Mouse (Mus musculus) testis, adult 2 months (tissue): Measurements from ENCODE around the gene Chil1. TPM values are rescaled to one million over a fixed set of nuclear protein-coding genes. Genes with fewer than 3 reads are reported as not detected.

Experiments
- H3K27ac ChIP-seq: fragments of 200-500 bp; 2 replicates; pipeline ENCODE4 v1.5.1; 2012; ENCODE audit warnings: low read depth, low read length; ENCODE audit not compliant: control insufficient read depth, insufficient read depth
- H3K27me3 ChIP-seq: fragments of 200-500 bp; 2 replicates; pipeline ENCODE4 v1.6.1; 2012; ENCODE audit warnings: mild to moderate bottlenecking, low read length, moderate library complexity; ENCODE audit not compliant: control insufficient read depth, insufficient read depth
- H3K36me3 ChIP-seq: fragments of 200-500 bp; 2 replicates; pipeline ENCODE4 v1.6.1; 2012; ENCODE audit warnings: mild to moderate bottlenecking, low read length; ENCODE audit not compliant: control insufficient read depth, insufficient read depth
- H3K4me1 ChIP-seq: fragments of 200-500 bp; 2 replicates; pipeline ENCODE4 v1.6.1; 2012; ENCODE audit warnings: low read length; ENCODE audit not compliant: control insufficient read depth, insufficient read depth
- H3K4me3 ChIP-seq: fragments of 200-500 bp; 2 replicates; pipeline ENCODE4 v1.5.1; 2012; ENCODE audit warnings: low read depth, mild to moderate bottlenecking, low read length, moderate library complexity, mixed read lengths; ENCODE audit not compliant: control insufficient read depth
- CTCF ChIP-seq: fragments of 200-500 bp; IDR thresholded peaks from 2 replicates; pipeline ENCODE4 v1.5.1; 2012; ENCODE audit warnings: low read depth, mild to moderate bottlenecking, inconsistent platforms, low read length, moderate library complexity; ENCODE audit not compliant: control insufficient read depth, insufficient read depth, insufficient replicate concordance
- POLR2A ChIP-seq: fragments of 200-500 bp; IDR thresholded peaks from 2 replicates; pipeline ENCODE4 v1.6.1; 2012; ENCODE audit warnings: low read depth, mild to moderate bottlenecking, inconsistent platforms, low read length, moderate library complexity; ENCODE audit not compliant: control insufficient read depth
- polyA plus RNA-seq: library from polyadenylated mRNA; depleted of rRNA; stranded (reverse); fragments of >200 nt; gene quantifications from 2 replicates; pipeline ENCODE4 v1.2.3, GENCODE M21; 2012

Gene Chil1
- polyA plus RNA-seq, 1 experiment: 0.05 TPM

DNA sequence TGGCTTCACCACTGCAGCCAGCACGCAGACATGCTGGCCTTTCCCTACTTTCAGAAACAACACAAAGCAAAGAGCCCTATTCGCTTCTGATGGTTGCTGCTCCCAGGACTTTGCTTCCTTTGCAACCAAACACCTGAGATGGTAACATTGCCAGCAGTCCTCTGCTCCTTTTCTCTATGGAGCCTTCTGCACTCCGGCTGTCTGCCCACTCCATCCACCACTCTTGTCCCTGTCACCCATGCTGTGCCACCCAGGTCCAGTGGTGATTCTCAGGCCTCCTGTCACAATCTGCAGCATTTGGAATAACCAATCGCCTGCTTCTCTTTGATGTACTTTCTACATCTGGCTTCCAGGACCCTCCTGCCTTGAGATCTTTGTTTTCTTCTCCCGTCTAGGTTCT lies 43.4 kb downstream of the Chil1 start:
- Histone ChIP-seq H3K27ac (peak overlapping the region; percentile 63; the same call in 1 of the 2 replicates), H3K36me3 (no peaks in the 10 kb centered on the region), H3K4me1 (peaks cover 2% of the 10 kb centered on the region; the same call in 1 of the 2 replicates), H3K27me3 (no peaks in the 10 kb centered on the region), H3K4me3 (no peak overlapping the region)
- TF ChIP-seq POLR2A: no peak
- no peak for TF ChIP-seq CTCF

GRCm38 (mm10) chr1:134226739-134227138 lies 44.8 kb downstream of the Chil1 start:
- peak overlapping the region; percentile 60 for H3K27ac ChIP-seq
- H3K4me1 ChIP-seq: peaks cover 2% of the 10 kb centered on the region; the same call in 1 of the 2 replicates
- H3K27me3 ChIP-seq: no peaks in the 10 kb centered on the region
- TF ChIP-seq POLR2A (no peak), CTCF (no peak)
- H3K4me3 ChIP-seq: no peak overlapping the region
- no peaks in the 10 kb centered on the region for H3K36me3 ChIP-seq

- H3K27ac ChIP-seq: no peak overlapping the region
- H3K27me3 ChIP-seq: no peaks in the 10 kb centered on the region
- TF ChIP-seq POLR2A: no peak
- no peak overlapping the region for H3K4me3 ChIP-seq
- peaks cover 5% of the 10 kb centered on the region for H3K4me1 ChIP-seq
- no peaks in the 10 kb centered on the region for H3K36me3 ChIP-seq
Measured at GRCm38 (mm10) chr1:134229806-134230575, 48.0 kb downstream of the Chil1 start.

DNA sequence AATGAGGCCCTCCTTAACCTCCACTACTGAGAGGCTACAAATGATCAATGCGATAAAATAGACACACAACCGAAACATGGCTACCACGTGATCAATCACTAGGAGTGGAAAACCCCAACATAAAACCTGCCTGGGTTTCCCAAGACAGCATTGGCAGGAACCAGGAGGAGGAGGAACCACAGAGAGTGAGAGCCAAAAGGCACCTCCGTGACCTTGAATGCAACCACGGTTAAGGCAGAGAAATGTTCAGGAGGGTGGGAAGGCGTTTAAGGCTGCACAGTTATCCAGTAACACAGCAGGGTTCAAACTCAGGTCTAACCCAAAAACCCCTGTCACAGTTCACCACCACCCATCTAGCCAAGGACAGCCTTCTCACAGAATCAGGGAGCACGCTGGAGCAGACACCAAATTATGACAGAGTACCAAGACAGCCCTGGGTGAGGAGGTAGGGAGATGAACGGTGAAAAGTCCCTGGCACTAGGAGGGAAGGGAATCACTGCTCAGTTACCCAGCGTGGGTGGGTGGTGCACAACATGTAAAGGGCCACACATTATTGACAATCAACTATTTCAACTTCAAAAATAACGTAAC lies 48.8 kb downstream of the Chil1 start:
- no peak overlapping the region for H3K27ac ChIP-seq
- no peaks in the 10 kb centered on the region for H3K27me3 ChIP-seq
- TF ChIP-seq CTCF (no peak), POLR2A (no peak)
- H3K4me1 ChIP-seq: peaks cover 8% of the 10 kb centered on the region
- no peaks in the 10 kb centered on the region for H3K36me3 ChIP-seq
- H3K4me3 ChIP-seq: no peak overlapping the region

- H3K4me1 ChIP-seq: peaks cover 9% of the 10 kb centered on the region
- no peak overlapping the region; the same call in 1 of the 2 replicates for H3K27ac ChIP-seq
- H3K4me3 ChIP-seq: no peak overlapping the region
- no peaks in the 10 kb centered on the region for H3K27me3 ChIP-seq
- H3K36me3 ChIP-seq: no peaks in the 10 kb centered on the region
- TF ChIP-seq CTCF (no peak), POLR2A (no peak)
Measured at GRCm38 (mm10) chr1:134231270-134231669, 49.3 kb downstream of the Chil1 start.

GRCm38 (mm10) chr1:134231681-134232080 lies 49.7 kb downstream of the Chil1 start:
- Histone ChIP-seq H3K36me3 (no peaks in the 10 kb centered on the region), H3K27me3 (no peaks in the 10 kb centered on the region), H3K4me1 (peaks cover 9% of the 10 kb centered on the region), H3K27ac (no peak overlapping the region), H3K4me3 (no peak overlapping the region)
- no peak for TF ChIP-seq CTCF
- no peak for TF ChIP-seq POLR2A

- no peak for TF ChIP-seq CTCF
- no peak for TF ChIP-seq POLR2A
- H3K27ac ChIP-seq: peak overlapping the region; percentile 38; the same call in 1 of the 2 replicates
- no peaks in the 10 kb centered on the region for H3K27me3 ChIP-seq
- H3K36me3 ChIP-seq: no peaks in the 10 kb centered on the region
- H3K4me1 ChIP-seq: peaks cover 9% of the 10 kb centered on the region
- H3K4me3 ChIP-seq: no peak overlapping the region
Measured at GRCm38 (mm10) chr1:134232326-134232725, 50.4 kb downstream of the Chil1 start.
